Mouse (Mus musculus): ENCODE data around the gene Fbxo42. TPM values are rescaled to one million over a fixed set of nuclear protein-coding genes. Genes with fewer than 3 reads are reported as not detected.
A peak's percentile ranks its signal among the peaks of the same experiment; 100 is the strongest.

Fbxo42 gene
- polyA plus RNA-seq, 1 experiment from 2014 or later, result 31.9 TPM

DNA sequence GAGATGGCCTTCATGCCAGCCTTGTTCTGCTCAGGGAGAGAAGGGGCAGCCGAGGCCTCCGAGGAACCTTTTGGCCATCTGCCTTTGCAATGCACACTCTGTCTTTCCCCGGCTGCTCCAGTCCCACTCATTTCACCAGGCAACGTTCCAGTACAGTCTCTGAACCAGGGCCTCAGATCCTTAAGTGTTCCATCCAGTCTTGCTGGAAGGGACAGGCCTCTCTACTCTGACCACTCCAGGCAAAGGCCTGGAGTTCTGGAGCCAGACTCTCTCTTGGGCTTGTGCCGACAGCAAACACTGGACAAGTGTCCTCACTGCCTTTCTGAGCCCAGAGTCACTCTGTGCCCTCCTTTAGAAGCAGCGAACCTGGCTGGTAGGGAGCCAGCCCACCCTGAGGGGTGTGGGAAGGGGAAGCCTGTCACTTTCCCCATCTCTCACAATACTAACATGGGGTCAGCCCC lies 33.2 kb upstream of the Fbxo42 start:
- H3K9ac ChIP-seq (replicated peaks; ENCODE audit: low read length), result 0 out of 2 replicates have a peak overlapping the region, but pooled peaks have one; percentile 9
- DNase-seq, result no peak
- H3K4me3 ChIP-seq (replicated peaks; ENCODE audit: low read depth, low read length), result no peak overlapping the region
- 65% methylated on average over 6 of the region's 6 CpGs for WGBS
- H3K9me3 ChIP-seq (ENCODE audit: control insufficient read depth, low read length), result no peaks in the 10 kb centered on the region
- H3K27ac ChIP-seq (replicated peaks; ENCODE audit: low read depth, low read length), result peak overlapping the region; percentile 37; the same call in 1 of the 2 replicates
- no peak for ATAC-seq (ENCODE audit: low FRiP score, low TSS enrichment)
- no peak overlapping the region for H3K4me2 ChIP-seq (ENCODE audit: low read length)
- no peaks in the 10 kb centered on the region for H3K4me1 ChIP-seq (ENCODE audit: control insufficient read depth, insufficient read depth, low read length)
- no peaks in the 10 kb centered on the region for H3K27me3 ChIP-seq (ENCODE audit: control insufficient read depth, insufficient read depth, low read length)
- H3K36me3 ChIP-seq (ENCODE audit: control insufficient read depth, insufficient read depth, low read length), result peaks cover 62% of the 10 kb centered on the region

- Histone ChIP-seq H3K4me3 (replicated peaks; ENCODE audit: low read depth, low read length) (no peak overlapping the region), H3K9me3 (ENCODE audit: control insufficient read depth, low read length) (no peaks in the 10 kb centered on the region), H3K9ac (replicated peaks; ENCODE audit: low read length) (no peak overlapping the region), H3K4me2 (ENCODE audit: low read length) (no peak overlapping the region), H3K27ac (replicated peaks; ENCODE audit: low read depth, low read length) (no peak overlapping the region), H3K4me1 (ENCODE audit: control insufficient read depth, insufficient read depth, low read length) (no peaks in the 10 kb centered on the region), H3K27me3 (ENCODE audit: control insufficient read depth, insufficient read depth, low read length) (no peaks in the 10 kb centered on the region), H3K36me3 (ENCODE audit: control insufficient read depth, insufficient read depth, low read length) (peaks cover 62% of the 10 kb centered on the region)
- WGBS, result 45% methylated on average over 8 of the region's 8 CpGs
- ATAC-seq (ENCODE audit: low FRiP score, low TSS enrichment), result no peak
- DNase-seq, result no peak
These were observed 32.3 kb upstream of the Fbxo42 start for GRCm38 (mm10) chr4:141115398-141115797.

GRCm38 (mm10) chr4:141118691-141119090 lies 29.0 kb upstream of the Fbxo42 start:
- H3K4me1 ChIP-seq (ENCODE audit: control insufficient read depth, insufficient read depth, low read length), result no peaks in the 10 kb centered on the region
- no peaks in the 10 kb centered on the region for H3K27me3 ChIP-seq (ENCODE audit: control insufficient read depth, insufficient read depth, low read length)
- H3K27ac ChIP-seq (replicated peaks; ENCODE audit: low read depth, low read length), result no peak overlapping the region
- H3K9ac ChIP-seq (replicated peaks; ENCODE audit: low read length), result no peak overlapping the region
- H3K4me3 ChIP-seq (replicated peaks; ENCODE audit: low read depth, low read length), result no peak overlapping the region
- no peak for DNase-seq
- H3K9me3 ChIP-seq (ENCODE audit: control insufficient read depth, low read length), result no peaks in the 10 kb centered on the region
- ATAC-seq (ENCODE audit: low FRiP score, low TSS enrichment), result no peak
- peaks cover 44% of the 10 kb centered on the region for H3K36me3 ChIP-seq (ENCODE audit: control insufficient read depth, insufficient read depth, low read length)
- no peak overlapping the region for H3K4me2 ChIP-seq (ENCODE audit: low read length)
- 55% methylated on average over 4 of the region's 4 CpGs for WGBS

DNA sequence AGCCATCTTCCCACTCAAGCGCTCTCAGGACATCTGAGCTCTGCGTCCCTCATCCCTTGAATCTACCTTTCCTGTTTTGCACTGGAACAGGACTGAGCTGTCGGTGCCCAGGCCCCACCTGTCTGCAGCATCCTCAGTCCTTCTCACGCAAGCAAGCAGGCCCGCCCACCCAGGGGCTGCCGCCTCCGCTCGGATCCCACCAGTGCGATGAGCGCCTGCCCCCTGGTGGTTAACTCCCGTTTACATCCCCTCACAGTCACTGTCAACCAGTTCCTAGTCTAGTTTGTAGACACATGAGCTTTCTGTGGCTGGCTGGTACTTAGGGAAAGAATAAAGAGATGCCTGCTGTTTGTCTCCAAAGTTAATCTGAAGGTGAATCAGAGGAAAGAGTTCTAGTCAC lies 27.0 kb upstream of the Fbxo42 start:
- Histone ChIP-seq H3K9me3 (ENCODE audit: control insufficient read depth, low read length) (no peaks in the 10 kb centered on the region), H3K27me3 (ENCODE audit: control insufficient read depth, insufficient read depth, low read length) (no peaks in the 10 kb centered on the region), H3K36me3 (ENCODE audit: control insufficient read depth, insufficient read depth, low read length) (peaks cover 28% of the 10 kb centered on the region), H3K27ac (replicated peaks; ENCODE audit: low read depth, low read length) (no peak overlapping the region), H3K4me2 (ENCODE audit: low read length) (no peak overlapping the region), H3K4me3 (replicated peaks; ENCODE audit: low read depth, low read length) (no peak overlapping the region), H3K9ac (replicated peaks; ENCODE audit: low read length) (no peak overlapping the region; the same call in 1 of the 2 replicates), H3K4me1 (ENCODE audit: control insufficient read depth, insufficient read depth, low read length) (no peaks in the 10 kb centered on the region)
- 21% methylated on average over 11 of the region's 11 CpGs for WGBS
- peak; percentile 87 for DNase-seq
- peak; percentile 27; the same call in 1 of the 2 replicates for ATAC-seq (ENCODE audit: low FRiP score, low TSS enrichment)

- Histone ChIP-seq H3K9me3 (ENCODE audit: control insufficient read depth, low read length) (no peaks in the 10 kb centered on the region), H3K27me3 (ENCODE audit: control insufficient read depth, insufficient read depth, low read length) (no peaks in the 10 kb centered on the region)
These were observed 25.1 kb upstream of the Fbxo42 start for GRCm38 (mm10) chr4:141122663-141123062.

DNA sequence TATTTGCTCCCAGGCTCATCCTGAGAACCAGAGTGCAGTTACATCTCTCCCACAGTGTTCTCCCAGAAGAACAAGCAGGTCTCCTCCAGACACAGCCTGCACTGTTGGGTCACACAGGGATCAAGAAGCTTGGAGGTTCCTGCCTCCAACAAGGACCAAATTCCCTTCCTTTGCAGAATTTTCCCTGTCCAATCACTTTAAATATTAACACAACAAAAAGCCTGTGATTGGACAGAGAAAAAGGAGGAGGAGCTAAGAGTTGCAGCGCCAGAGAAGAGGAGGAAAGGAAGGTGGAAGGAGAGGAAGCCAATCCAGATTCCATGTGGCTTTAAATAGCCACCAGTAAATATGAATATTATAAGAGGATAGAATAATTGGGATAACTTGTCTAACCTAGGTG lies 24.6 kb upstream of the Fbxo42 start:
- WGBS, result 37% methylated on average over 1 of the region's 1 CpGs
- H3K4me1 ChIP-seq (ENCODE audit: control insufficient read depth, insufficient read depth, low read length), result no peaks in the 10 kb centered on the region
- no peaks in the 10 kb centered on the region for H3K9me3 ChIP-seq (ENCODE audit: control insufficient read depth, low read length)
- H3K4me2 ChIP-seq (ENCODE audit: low read length), result no peak overlapping the region
- ATAC-seq (ENCODE audit: low FRiP score, low TSS enrichment) (no peak), DNase-seq (no peak)
- H3K4me3 ChIP-seq (replicated peaks; ENCODE audit: low read depth, low read length), result no peak overlapping the region
- no peak overlapping the region for H3K9ac ChIP-seq (replicated peaks; ENCODE audit: low read length)
- H3K27me3 ChIP-seq (ENCODE audit: control insufficient read depth, insufficient read depth, low read length), result no peaks in the 10 kb centered on the region
- peaks cover 4% of the 10 kb centered on the region for H3K36me3 ChIP-seq (ENCODE audit: control insufficient read depth, insufficient read depth, low read length)
- H3K27ac ChIP-seq (replicated peaks; ENCODE audit: low read depth, low read length), result no peak overlapping the region

More at GRCm38 (mm10) chr4:141122663-141123062, 25.1 kb upstream of the Fbxo42 start:
- no peak overlapping the region for H3K27ac ChIP-seq (replicated peaks; ENCODE audit: low read depth, low read length)
- H3K36me3 ChIP-seq (ENCODE audit: control insufficient read depth, insufficient read depth, low read length), result peaks cover 8% of the 10 kb centered on the region
- H3K4me1 ChIP-seq (ENCODE audit: control insufficient read depth, insufficient read depth, low read length), result no peaks in the 10 kb centered on the region
- WGBS, result 87% methylated on average over 7 of the region's 7 CpGs
- no peak overlapping the region for H3K4me3 ChIP-seq (replicated peaks; ENCODE audit: low read depth, low read length)
- H3K4me2 ChIP-seq (ENCODE audit: low read length), result no peak overlapping the region
- DNase-seq (no peak), ATAC-seq (ENCODE audit: low FRiP score, low TSS enrichment) (no peak)
- H3K9ac ChIP-seq (replicated peaks; ENCODE audit: low read length), result no peak overlapping the region

DNA sequence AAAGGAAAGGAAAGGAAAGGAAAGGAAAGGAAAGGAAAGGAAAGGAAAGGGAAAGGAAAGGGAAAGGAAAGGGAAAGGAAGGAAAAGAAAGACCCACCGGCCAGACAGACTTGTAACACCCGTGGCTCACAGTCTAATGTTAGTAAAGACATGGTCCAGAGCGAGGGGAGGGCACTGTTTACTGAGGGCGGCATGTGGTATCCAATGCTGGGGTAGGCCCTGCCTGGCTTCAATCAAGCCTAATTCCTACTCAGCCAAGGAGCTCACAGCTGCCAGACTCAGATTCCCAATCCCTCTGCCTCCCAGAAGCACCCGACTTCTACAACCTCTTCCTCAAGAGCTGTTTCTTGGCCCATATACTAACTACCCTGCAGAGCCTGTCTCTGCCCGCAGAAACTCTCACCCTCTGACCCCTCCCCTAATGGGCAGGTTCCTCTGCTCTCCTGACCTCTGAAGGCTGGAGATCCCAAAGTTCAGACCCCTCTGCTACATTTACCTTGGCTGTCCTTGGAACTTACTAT lies 18.5 kb upstream of the Fbxo42 start:
- Histone ChIP-seq H3K4me2 (ENCODE audit: low read length) (no peak overlapping the region), H3K27ac (replicated peaks; ENCODE audit: low read depth, low read length) (no peak overlapping the region), H3K4me3 (replicated peaks; ENCODE audit: low read depth, low read length) (no peak overlapping the region), H3K9ac (replicated peaks; ENCODE audit: low read length) (no peak overlapping the region), H3K9me3 (ENCODE audit: control insufficient read depth, low read length) (no peaks in the 10 kb centered on the region), H3K36me3 (ENCODE audit: control insufficient read depth, insufficient read depth, low read length) (no peaks in the 10 kb centered on the region), H3K4me1 (ENCODE audit: control insufficient read depth, insufficient read depth, low read length) (peaks cover 12% of the 10 kb centered on the region), H3K27me3 (ENCODE audit: control insufficient read depth, insufficient read depth, low read length) (no peaks in the 10 kb centered on the region)
- DNase-seq (no peak), ATAC-seq (ENCODE audit: low FRiP score, low TSS enrichment) (no peak)
- WGBS, result 73% methylated on average over 6 of the region's 6 CpGs

DNA sequence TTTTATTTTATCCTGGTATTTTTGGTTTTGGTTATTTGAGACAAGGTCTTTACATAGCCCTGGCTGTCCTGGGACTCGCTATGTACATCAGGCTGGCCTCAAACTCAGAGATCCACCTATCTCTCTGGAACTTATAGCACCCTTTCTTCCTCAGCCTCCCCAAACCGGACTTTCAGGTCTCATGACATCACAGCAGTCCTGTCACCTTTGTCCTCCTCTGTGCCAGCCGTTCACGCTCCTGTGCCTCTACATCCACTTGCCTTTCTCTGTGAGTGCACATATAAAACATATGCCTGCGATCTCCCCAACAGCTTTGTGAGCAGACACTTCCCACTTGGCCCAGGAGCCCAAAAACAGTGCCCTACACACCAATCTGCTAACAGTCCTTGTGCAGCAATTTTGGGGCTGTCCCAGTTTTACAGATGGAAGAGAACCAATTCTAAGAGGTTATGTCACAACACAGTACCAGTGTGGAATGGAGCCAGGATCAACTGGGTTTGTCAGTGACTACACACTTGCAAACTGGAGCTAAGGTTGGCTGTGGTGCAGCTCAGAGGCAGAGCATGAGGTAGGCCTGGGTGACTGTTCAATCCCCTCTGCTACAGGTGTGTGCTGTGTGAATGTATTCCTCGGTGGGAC lies 16.9 kb upstream of the Fbxo42 start:
- no peaks in the 10 kb centered on the region for H3K9me3 ChIP-seq (ENCODE audit: control insufficient read depth, low read length)
- DNase-seq, result no peak

DNA sequence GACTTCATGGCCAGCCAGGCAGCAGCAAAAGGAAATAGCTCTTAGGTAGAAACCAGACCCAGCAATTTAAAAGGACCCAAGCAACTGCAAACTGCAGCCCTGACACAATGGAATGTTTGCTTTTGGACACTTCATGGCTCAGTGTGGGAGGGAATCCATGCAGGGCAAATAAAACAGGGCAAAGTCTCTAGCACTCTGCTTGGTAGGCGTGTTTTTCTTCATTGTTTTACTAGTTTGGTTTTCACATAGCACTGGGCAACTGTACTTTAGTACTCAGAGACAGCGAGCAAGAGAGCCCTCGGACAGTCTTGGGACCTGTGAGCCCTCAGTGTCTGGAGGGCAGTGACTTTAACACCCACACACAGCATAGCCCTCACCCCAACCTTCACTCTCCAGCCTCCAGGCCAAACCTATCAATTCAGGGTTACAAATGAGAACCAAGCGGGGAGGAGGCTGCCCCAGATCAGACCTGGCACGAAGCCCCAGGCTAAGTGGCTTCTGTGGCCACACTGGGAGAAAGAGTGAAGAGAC lies 16.1 kb upstream of the Fbxo42 start:
- no peak for ATAC-seq (ENCODE audit: low FRiP score, low TSS enrichment)
- Histone ChIP-seq H3K27ac (replicated peaks; ENCODE audit: low read depth, low read length) (peak overlapping the region; percentile 34; the same call in 1 of the 2 replicates), H3K27me3 (ENCODE audit: control insufficient read depth, insufficient read depth, low read length) (no peaks in the 10 kb centered on the region), H3K9ac (replicated peaks; ENCODE audit: low read length) (no peak overlapping the region), H3K4me2 (ENCODE audit: low read length) (no peak overlapping the region), H3K36me3 (ENCODE audit: control insufficient read depth, insufficient read depth, low read length) (no peaks in the 10 kb centered on the region), H3K9me3 (ENCODE audit: control insufficient read depth, low read length) (no peaks in the 10 kb centered on the region), H3K4me1 (ENCODE audit: control insufficient read depth, insufficient read depth, low read length) (peaks cover 25% of the 10 kb centered on the region), H3K4me3 (replicated peaks; ENCODE audit: low read depth, low read length) (no peak overlapping the region)
- 74% methylated on average over 5 of the region's 5 CpGs for WGBS
- DNase-seq, result no peak

More for the DNA sequence above, 16.9 kb upstream of the Fbxo42 start:
- H3K36me3 ChIP-seq (ENCODE audit: control insufficient read depth, insufficient read depth, low read length), result no peaks in the 10 kb centered on the region
- no peak overlapping the region for H3K4me2 ChIP-seq (ENCODE audit: low read length)
- H3K9ac ChIP-seq (replicated peaks; ENCODE audit: low read length), result no peak overlapping the region
- H3K4me3 ChIP-seq (replicated peaks; ENCODE audit: low read depth, low read length), result no peak overlapping the region
- H3K27me3 ChIP-seq (ENCODE audit: control insufficient read depth, insufficient read depth, low read length), result no peaks in the 10 kb centered on the region
- 81% methylated on average over 6 of the region's 6 CpGs for WGBS
- 0 out of 2 replicates have a peak overlapping the region, but pooled peaks have one; percentile 20 for H3K27ac ChIP-seq (replicated peaks; ENCODE audit: low read depth, low read length)
- peaks cover 20% of the 10 kb centered on the region for H3K4me1 ChIP-seq (ENCODE audit: control insufficient read depth, insufficient read depth, low read length)
- ATAC-seq (ENCODE audit: low FRiP score, low TSS enrichment), result no peak

Measured in midbrain, embryonic 14.5 days (tissue).